Mouse (Mus musculus) MN1 (cell line): ENCODE data around the gene Dhdds.

Experiments
- DNase-seq: peaks from one replicate; pipeline ENCODE4 v3.0.0-alpha.2; 2016; ENCODE audit warnings: low spot score

The Dhdds gene

GRCm38 (mm10) chr4:134000466-134001438 lies at the start of gene Dhdds:
Dhdds (minus strand) TSS chr4:134000918.
- DNase-seq, result peak; percentile 99

- no peak for DNase-seq
Observed at GRCm38 (mm10) chr4:134047648-134048047, 46.9 kb upstream of the Dhdds start.

GRCm38 (mm10) chr4:134043041-134043440 lies 42.3 kb upstream of the Dhdds start:
- no peak for DNase-seq

- peak; percentile 96 for DNase-seq
Observed at GRCm38 (mm10) chr4:134041317-134042123, 40.8 kb upstream of the Dhdds start.

- peak; percentile 85 for DNase-seq
Observed at GRCm38 (mm10) chr4:134035953-134036352, 35.2 kb upstream of the Dhdds start.

GRCm38 (mm10) chr4:134025802-134026201 lies 25.1 kb upstream of the Dhdds start:
- no peak for DNase-seq

GRCm38 (mm10) chr4:134020621-134021020 lies 19.9 kb upstream of the Dhdds start:
- peak; percentile 50 for DNase-seq

- DNase-seq, result peak; percentile 95
Observed at GRCm38 (mm10) chr4:134019641-134020351, 19.1 kb upstream of the Dhdds start.

- peak; percentile 72 for DNase-seq
Observed at GRCm38 (mm10) chr4:134019210-134019609, 18.5 kb upstream of the Dhdds start.

- DNase-seq, result peak; percentile 80
Observed at GRCm38 (mm10) chr4:134018779-134019145, 18.0 kb upstream of the Dhdds start, which contains the start of gene Lin28a. Lin28a (minus strand) TSS chr4:134018841.

- DNase-seq, result peak; percentile 68
Observed at GRCm38 (mm10) chr4:134018038-134018778, 17.5 kb upstream of the Dhdds start.

- peak; percentile 72 for DNase-seq
Observed at GRCm38 (mm10) chr4:134017201-134017865, 16.6 kb upstream of the Dhdds start.

- DNase-seq, result peak; percentile 36
Observed at GRCm38 (mm10) chr4:134016767-134017166, 16.0 kb upstream of the Dhdds start.

GRCm38 (mm10) chr4:134016208-134016607 lies 15.5 kb upstream of the Dhdds start:
- DNase-seq, result no peak

GRCm38 (mm10) chr4:134012858-134013528 lies 12.3 kb upstream of the Dhdds start:
- peak; percentile 78 for DNase-seq

- no peak for DNase-seq
Observed at GRCm38 (mm10) chr4:134011450-134012414, 11.0 kb upstream of the Dhdds start.

GRCm38 (mm10) chr4:134009709-134010108 lies 9.0 kb upstream of the Dhdds start:
- no peak for DNase-seq

GRCm38 (mm10) chr4:134006845-134007244 lies 6.1 kb upstream of the Dhdds start:
- DNase-seq, result no peak
